Mouse (Mus musculus): Measurements from ENCODE around the gene Anapc4.
A peak's percentile ranks its signal among the peaks of the same experiment; 100 is the strongest.

The Anapc4 gene

DNA sequence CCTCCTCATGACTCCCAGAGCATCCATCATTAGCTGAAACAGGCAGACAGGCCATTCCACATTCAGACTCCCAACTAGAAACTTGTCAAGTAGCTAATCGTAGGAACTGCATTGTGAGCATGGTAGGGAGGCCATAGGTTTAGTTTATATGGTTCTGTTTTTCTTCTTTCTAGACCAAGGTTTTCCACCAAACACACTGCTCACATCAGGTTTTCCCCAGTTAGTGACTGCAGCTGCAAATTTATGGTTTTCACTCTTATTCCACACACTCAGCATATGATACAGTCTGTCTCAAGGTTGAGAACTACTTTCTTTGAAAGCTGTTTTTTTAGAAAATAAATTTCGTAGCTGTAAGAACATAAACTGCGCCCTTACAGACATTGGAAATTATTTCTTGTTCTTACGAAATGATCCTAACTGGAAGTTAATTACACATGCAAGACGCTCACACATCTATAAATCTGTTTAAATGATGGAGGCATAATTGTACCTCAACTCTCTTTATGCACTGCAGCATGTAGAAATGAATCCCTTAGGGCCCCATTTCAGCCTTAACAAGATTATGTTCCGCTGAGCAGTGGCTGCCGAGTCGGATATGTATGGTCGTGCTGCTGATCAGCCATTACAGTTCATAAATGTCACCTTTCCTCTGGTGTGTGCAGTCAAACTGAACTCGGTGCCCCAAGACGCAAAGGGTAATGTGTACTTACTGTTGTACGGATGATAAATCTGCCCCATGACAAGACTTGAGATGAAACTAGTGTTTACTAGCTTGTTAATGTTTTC lies 35.3 kb downstream of the Anapc4 start:
- DNase-seq (ENCODE audit: low read depth, low spot score): no peak

- no peak for DNase-seq (ENCODE audit: low read depth, low spot score)
Measured at GRCm38 (mm10) chr5:52871461-52871860, 37.6 kb downstream of the Anapc4 start.

- DNase-seq (ENCODE audit: low read depth, low spot score): no peak
Measured at GRCm38 (mm10) chr5:52871986-52872385, 38.2 kb downstream of the Anapc4 start.

DNA sequence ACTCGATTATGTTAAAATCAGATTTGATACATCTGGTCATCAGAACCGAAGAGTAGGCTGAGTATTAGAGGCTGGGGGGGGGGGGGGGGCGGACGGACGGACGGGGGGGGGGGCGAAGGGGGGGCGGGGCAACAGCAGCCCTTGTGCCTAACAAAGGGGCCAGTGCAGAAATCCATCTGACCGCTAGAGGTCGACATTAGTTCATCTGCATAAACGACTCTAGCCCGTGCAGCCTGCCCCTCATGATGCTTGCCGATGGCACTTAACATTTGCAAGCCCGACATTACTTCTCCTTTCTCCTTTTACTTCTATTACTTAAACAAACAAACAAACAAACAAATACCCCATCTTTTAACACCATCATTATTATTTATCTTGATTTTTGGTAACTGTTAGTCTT lies 45.0 kb downstream of the Anapc4 start:
- peak; percentile 83 for DNase-seq (ENCODE audit: low read depth, low spot score)

DNA sequence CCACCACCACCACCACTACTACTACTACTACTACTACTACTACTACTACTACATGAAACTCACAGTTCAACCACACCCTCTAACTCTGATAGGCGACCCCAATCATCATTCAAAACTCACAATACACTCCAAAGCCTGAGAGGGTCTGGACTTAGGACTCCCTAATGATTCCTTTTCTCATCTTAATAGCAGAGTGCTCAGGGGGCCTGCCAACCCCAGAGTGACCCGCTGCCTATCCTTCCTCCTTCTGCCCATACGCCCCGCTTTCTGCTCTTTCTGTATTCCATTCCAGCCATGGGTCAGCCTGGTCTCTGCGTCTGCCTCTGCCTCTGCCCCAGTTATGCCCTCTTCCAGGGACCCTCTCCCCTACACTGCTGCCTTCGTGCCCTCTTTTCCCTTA lies 46.1 kb downstream of the Anapc4 start:
- no peak for DNase-seq (ENCODE audit: low read depth, low spot score)

GRCm38 (mm10) chr5:52882446-52882845 lies 48.6 kb downstream of the Anapc4 start:
- DNase-seq (ENCODE audit: low read depth, low spot score): no peak

DNA sequence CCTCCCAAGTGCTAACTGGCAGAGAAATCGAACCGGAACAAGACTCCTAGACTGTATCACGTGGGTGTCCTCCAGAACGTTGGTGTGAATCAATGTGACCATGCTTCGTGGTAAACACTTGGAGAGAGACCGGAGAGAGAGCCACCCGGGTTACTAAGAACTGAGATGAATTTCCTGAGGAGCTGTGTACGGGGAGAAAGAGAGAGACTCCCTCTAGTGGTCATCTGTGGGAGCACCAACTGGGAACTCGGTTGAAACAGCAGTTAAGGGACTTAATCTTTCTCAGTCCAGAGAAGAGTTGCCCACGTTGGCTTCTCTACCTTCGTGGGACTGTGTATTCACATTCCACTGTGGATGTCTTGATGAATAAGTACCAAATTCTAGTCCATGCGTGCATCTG lies 53.3 kb downstream of the Anapc4 start:
- DNase-seq (ENCODE audit: low read depth, low spot score): peak; percentile 83

DNA sequence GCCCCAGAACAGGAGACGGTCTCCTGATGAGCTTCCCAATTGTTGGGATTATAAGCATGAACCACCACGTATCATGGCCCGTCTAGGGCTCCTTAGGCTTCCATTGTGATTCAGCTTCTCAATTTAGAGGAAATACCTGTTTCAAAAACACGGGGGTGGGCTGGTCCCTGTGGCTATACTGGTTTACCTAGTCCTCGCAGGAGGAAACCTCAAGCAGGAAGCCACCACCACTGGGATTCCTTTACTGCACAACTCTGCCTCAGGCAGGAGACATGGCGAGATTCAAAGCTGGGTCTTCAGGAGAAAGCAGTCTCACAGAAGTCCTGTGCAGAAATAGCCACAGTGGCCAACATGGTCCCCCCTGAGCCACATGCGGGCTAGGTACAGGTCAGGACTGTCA lies 56.1 kb downstream of the Anapc4 start:
- DNase-seq (ENCODE audit: low read depth, low spot score): no peak

- DNase-seq (ENCODE audit: low read depth, low spot score): no peak
Measured at GRCm38 (mm10) chr5:52891949-52892835, 58.4 kb downstream of the Anapc4 start.

DNA sequence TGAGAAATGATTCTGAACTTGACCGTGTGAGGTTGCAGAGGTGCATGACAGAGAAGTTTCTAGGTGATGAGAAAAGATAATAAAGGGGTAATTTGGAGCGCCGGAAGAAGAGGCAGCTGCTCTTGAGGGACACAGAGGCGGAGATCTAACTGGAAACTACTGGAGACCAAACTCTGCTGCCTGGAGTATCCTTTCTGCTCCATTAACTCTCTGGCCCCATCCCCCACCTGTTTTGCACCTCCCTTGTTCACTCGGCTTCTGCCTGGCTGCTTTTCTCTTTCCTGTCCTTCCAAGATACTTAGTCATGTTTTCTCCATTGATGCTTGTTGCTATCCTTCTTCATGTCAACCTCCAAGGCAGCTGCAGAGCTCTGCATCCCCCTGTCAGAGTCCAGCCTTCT lies 60.1 kb downstream of the Anapc4 start:
- no peak for DNase-seq (ENCODE audit: low read depth, low spot score)

DNA sequence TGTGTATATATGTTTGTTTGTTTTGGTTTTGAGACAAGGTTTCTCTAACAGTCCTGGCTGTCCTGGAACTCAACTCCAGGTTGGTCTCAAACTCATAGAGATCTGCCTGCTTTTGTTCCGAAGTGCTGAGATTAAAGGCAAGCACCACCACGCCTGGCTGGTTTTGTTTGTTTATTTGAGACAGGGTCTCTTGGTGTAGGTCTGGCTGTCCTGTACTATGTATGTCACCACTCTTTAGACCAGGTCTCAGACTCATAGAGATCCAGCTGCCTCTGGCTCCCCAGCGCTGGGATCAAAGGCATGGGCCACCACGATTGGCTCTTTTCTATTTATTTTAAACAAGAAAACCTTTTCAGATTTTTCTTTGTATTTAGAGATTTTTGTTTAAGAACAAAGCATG lies 70.4 kb downstream of the Anapc4 start:
- no peak for DNase-seq (ENCODE audit: low read depth, low spot score)

- DNase-seq (ENCODE audit: low read depth, low spot score): no peak
Measured at GRCm38 (mm10) chr5:52904671-52905070, 70.9 kb downstream of the Anapc4 start.

- no peak for DNase-seq (ENCODE audit: low read depth, low spot score)
Measured at GRCm38 (mm10) chr5:52908246-52908645, 74.4 kb downstream of the Anapc4 start.

DNA sequence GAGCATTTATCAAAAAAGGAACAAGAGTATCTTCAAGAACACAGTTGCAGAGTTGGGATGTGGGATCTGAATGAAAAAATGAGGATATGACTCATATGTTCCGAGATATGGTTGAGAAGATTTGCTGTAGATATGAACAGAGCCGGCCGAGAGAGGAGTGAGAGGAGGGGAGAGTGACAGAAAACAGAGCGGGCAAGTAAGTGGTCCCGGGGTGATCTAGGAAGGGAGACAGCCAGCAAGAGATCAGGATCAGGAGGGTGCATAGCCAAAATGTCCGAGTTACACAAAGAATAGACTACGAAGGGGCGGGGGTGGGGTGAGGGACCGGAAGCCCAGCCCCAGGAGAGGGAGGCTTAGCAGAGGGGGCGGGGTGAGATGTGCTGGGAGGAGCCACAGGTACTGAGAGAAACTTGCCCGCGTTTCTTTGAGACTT lies 76.4 kb downstream of the Anapc4 start:
- peak; percentile 88 for DNase-seq (ENCODE audit: low read depth, low spot score)

- peak; percentile 56 for DNase-seq (ENCODE audit: low read depth, low spot score)
Measured at GRCm38 (mm10) chr5:52911286-52911870, 77.6 kb downstream of the Anapc4 start.

DNA sequence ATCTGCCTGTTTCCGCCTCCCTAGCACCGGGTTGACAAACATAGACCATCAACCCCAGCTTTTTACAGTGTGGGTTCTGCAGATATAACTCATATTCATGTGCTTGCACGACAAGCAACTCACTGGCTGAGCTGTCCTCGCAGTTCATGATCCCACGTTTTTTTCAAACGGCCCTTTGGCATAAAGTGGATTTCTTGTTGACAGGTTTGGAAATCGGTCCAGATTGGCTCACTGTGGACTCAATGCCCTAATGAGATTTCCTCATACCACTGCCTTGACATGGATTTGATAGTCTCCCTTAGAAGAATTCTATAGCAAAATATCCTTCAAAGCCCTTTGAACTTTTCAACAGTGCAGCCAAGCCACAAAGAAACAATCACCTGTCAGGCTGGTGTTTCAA lies 79.9 kb downstream of the Anapc4 start:
- no peak for DNase-seq (ENCODE audit: low read depth, low spot score)

DNA sequence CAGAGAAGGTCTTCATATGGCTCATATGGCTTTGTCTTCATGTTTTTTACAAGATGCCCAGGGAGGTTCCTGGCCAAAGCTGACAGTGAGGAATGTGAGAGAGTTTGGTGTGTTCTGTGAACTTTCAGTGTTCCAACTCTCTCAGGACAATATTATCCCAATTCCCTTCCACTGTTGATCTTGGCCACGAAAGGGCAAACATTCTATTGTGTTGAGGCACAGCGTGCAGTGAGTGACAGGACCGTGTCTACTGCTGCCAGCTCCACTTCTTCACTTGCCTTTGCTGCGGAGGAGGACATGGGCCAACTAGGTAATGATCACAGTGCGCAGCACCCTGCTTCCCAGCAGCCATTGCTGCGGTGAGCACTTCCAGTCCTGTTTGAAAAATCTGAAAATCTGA lies 82.4 kb downstream of the Anapc4 start:
- no peak for DNase-seq (ENCODE audit: low read depth, low spot score)
